Mouse (Mus musculus): ENCODE results near the gene Klk11. TPM values are rescaled to one million over a fixed set of nuclear protein-coding genes. Genes with fewer than 3 reads are reported as not detected.

Gene Klk11
- polyA plus RNA-seq, 1 experiment from 2014 or later = not detected

DNA sequence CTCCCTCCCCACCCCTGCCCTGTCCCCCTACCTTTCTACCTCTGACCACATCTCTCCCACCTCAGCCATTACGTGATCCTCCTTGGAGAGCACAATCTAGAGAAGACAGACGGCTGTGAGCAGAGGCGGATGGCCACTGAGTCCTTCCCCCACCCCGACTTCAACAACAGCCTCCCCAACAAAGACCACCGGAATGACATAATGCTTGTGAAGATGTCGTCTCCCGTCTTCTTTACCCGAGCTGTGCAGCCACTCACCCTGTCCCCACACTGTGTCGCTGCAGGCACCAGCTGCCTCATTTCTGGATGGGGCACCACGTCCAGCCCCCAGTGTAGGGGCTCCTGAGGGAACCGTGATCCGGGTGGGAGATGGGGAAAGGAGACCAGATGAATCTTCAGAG lies 3.0 kb downstream of the Klk11 start:
- H3K9ac ChIP-seq = no peak overlapping the region
- no peaks in the 10 kb centered on the region for H3K9me3 ChIP-seq (replicated peaks)
- H3K4me3 ChIP-seq = no peak overlapping the region
- 74% methylated on average over 12 of the region's 12 CpGs for WGBS
- ATAC-seq (ENCODE audit: insufficient number of reproducible peaks, low FRiP score) = no peak
- no peak overlapping the region for H3K27ac ChIP-seq (ENCODE audit: poor library complexity, severe bottlenecking)
- H3K4me2 ChIP-seq = no peak overlapping the region
- H3K4me1 ChIP-seq (replicated peaks) = 0 out of 2 replicates have a peak, but pooled peaks cover 3% of the 10 kb centered on the region
- H3K27me3 ChIP-seq (replicated peaks) = peaks cover 6% of the 10 kb centered on the region
- H3K36me3 ChIP-seq = no peaks in the 10 kb centered on the region

- H3K9ac ChIP-seq = no peak overlapping the region
- ATAC-seq (ENCODE audit: insufficient number of reproducible peaks, low FRiP score) = no peak
- 84% methylated on average over 10 of the region's 10 CpGs for WGBS
Observed at GRCm38 (mm10) chr7:43778176-43778970, 4.0 kb downstream of the Klk11 start.

DNA sequence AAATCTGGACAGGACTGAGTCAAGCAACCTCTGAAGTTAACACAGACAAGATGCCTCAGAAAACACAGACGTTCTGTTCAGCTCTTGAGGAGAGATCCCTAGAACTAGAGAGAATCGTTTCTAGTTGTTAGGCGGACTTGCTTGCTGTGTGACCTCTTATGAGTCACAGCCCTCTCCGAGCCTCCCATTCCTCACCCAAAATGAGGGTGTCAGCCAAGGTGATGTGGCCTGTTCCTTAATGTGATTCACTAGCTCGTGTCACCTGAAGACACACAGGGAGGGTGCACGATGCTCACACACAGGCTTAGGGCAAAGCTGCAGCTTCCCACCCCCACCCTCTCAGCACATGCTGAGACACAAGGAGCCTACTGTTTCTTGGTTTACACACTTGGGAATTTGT lies 5.8 kb downstream of the Klk11 start:
- Histone ChIP-seq H3K9ac (no peak overlapping the region), H3K4me1 (replicated peaks) (peaks cover 6% of the 10 kb centered on the region; the same call in 1 of the 2 replicates), H3K4me2 (no peak overlapping the region), H3K27me3 (replicated peaks) (peaks cover 27% of the 10 kb centered on the region), H3K36me3 (no peaks in the 10 kb centered on the region), H3K9me3 (replicated peaks) (no peaks in the 10 kb centered on the region), H3K4me3 (no peak overlapping the region), H3K27ac (ENCODE audit: poor library complexity, severe bottlenecking) (no peak overlapping the region)
- 50% methylated on average over 6 of the region's 6 CpGs for WGBS
- ATAC-seq (ENCODE audit: insufficient number of reproducible peaks, low FRiP score) = no peak

More at GRCm38 (mm10) chr7:43778176-43778970, 4.0 kb downstream of the Klk11 start:
- H3K27me3 ChIP-seq (replicated peaks) = peaks cover 14% of the 10 kb centered on the region
- no peak overlapping the region for H3K27ac ChIP-seq (ENCODE audit: poor library complexity, severe bottlenecking)
- H3K9me3 ChIP-seq (replicated peaks) = no peaks in the 10 kb centered on the region
- H3K4me1 ChIP-seq (replicated peaks) = peaks cover 6% of the 10 kb centered on the region; the same call in 1 of the 2 replicates
- no peak overlapping the region for H3K4me2 ChIP-seq
- H3K36me3 ChIP-seq = no peaks in the 10 kb centered on the region
- H3K4me3 ChIP-seq = no peak overlapping the region

- no peak for ATAC-seq (ENCODE audit: insufficient number of reproducible peaks, low FRiP score)
- Histone ChIP-seq H3K27ac (ENCODE audit: poor library complexity, severe bottlenecking) (no peak within 1 kb of the TSS), H3K4me1 (replicated peaks) (peaks cover 6% of the 10 kb centered on the region; the same call in 1 of the 2 replicates), H3K4me2 (no peak within 1 kb of the TSS), H3K27me3 (replicated peaks) (peaks cover 27% of the 10 kb centered on the region), H3K4me3 (no peak within 1 kb of the TSS), H3K36me3 (no peaks in the 10 kb centered on the region), H3K9ac (no peak within 1 kb of the TSS), H3K9me3 (replicated peaks) (no peaks in the 10 kb centered on the region)
- WGBS = 40% methylated on average over 5 of the region's 5 CpGs
Observed at GRCm38 (mm10) chr7:43780746-43781145, 6.3 kb downstream of the Klk11 start, which contains the start of gene Klk10. TSS of gene Klk10 (plus strand) at chr7:43781035.

DNA sequence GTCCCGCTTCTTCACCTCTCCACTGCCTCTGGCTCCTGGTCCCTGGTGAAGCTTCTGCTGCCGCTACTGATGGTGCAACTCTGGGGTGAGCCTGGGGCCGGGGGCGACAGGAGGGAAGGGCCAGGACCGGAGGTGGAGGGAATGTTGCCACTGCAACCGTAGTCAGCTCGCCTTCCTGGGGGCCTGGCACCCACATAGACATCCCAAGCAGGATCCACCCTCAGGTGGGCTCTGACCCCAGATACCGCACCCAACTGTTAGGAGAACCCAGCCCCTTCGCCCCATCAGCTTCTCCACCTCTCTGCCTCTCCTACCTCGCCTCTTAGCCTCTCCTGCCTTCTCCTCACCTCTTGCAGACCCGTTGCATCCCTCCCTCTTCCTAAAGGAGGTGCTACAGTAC lies 7.1 kb downstream of the Klk11 start:
- H3K4me1 ChIP-seq (replicated peaks) = peaks cover 6% of the 10 kb centered on the region; the same call in 1 of the 2 replicates
- no peak overlapping the region for H3K9ac ChIP-seq
- no peak overlapping the region for H3K4me3 ChIP-seq
- H3K27me3 ChIP-seq (replicated peaks) = peaks cover 27% of the 10 kb centered on the region
- no peaks in the 10 kb centered on the region for H3K36me3 ChIP-seq
- 83% methylated on average over 11 of the region's 11 CpGs for WGBS
- no peaks in the 10 kb centered on the region for H3K9me3 ChIP-seq (replicated peaks)
- H3K27ac ChIP-seq (ENCODE audit: poor library complexity, severe bottlenecking) = no peak overlapping the region
- no peak for ATAC-seq (ENCODE audit: insufficient number of reproducible peaks, low FRiP score)
- H3K4me2 ChIP-seq = no peak overlapping the region

DNA sequence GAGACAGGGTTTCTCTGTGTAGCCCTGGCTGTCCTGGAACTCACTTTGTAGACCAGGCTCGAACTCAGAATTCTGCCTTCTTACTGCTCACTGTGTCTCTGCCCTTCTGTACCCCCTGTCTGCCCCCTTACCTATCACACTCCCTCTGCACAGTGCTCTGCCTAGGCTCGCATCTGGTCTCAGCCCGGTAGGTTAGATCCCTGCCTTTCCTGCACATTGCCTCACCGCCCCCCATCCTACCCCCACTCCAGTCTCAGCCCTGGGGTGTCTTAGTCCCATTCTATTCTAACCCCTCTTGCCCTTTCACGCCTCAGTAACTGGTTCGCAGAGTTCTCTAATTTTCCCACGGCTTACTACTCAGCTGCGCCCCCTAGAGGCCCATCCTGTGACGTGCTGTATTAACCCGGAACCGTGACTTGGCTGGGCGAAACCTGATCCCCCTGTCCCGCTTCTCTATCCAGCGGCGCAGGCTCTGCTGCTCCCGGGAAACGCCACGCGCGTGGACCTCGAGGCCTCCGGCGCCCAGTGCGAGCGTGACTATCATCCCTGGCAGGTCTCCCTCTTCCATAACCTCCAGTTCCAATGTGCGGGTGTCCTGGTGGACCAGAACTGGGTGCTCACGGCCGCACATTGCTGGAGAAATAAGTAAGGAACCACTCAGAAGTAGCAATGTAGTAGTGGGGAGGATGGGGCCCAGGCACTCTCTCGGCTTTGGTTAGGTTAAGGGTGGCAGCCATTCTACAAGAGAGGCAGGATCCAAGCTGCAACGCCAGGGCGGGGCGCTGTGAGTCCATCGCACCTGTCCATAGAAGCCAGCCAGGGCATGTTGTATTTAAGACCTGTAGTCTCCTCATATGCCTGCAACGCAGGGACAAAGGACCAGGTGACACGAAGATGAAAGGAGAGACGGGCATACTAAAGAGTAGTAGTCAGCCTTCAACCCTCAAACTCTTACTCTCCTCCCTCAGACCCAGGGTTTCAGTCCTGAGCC lies 8.2 kb downstream of the Klk11 start:
- Histone ChIP-seq H3K4me1 (replicated peaks) (peaks cover 6% of the 10 kb centered on the region; the same call in 1 of the 2 replicates), H3K36me3 (no peaks in the 10 kb centered on the region), H3K27ac (ENCODE audit: poor library complexity, severe bottlenecking) (no peak overlapping the region), H3K27me3 (replicated peaks) (peaks cover 27% of the 10 kb centered on the region), H3K4me3 (peak overlapping the region; percentile 30), H3K9me3 (replicated peaks) (no peaks in the 10 kb centered on the region), H3K9ac (peak overlapping the region; percentile 45), H3K4me2 (peak overlapping the region; percentile 67)
- 11% methylated on average over 36 of the region's 36 CpGs for WGBS
- ATAC-seq (ENCODE audit: insufficient number of reproducible peaks, low FRiP score) = peak; percentile 41

DNA sequence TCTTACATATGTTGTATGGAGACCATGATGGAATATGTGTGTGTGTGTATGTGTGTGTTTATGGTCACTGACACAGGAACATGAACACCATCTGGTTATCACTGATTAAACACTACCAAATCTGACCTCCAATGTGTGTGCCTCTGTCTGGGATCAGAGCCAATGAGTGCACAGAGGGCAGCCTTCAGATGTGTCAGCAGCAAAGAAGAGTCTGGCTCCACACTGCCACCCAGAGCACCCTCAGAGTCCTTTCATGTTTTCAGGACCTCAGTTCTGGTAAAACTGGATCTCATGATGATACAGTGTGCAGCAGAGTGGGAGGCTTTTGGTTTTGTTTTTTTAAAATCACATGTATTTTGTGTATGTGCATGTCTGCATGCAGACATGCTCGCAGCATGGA lies 10.9 kb downstream of the Klk11 start:
- Histone ChIP-seq H3K4me2 (no peak overlapping the region), H3K27ac (ENCODE audit: poor library complexity, severe bottlenecking) (no peak overlapping the region), H3K4me3 (no peak overlapping the region), H3K4me1 (replicated peaks) (peaks cover 6% of the 10 kb centered on the region; the same call in 1 of the 2 replicates), H3K9me3 (replicated peaks) (no peaks in the 10 kb centered on the region), H3K36me3 (no peaks in the 10 kb centered on the region), H3K9ac (no peak overlapping the region), H3K27me3 (replicated peaks) (peaks cover 27% of the 10 kb centered on the region)
- 84% methylated on average over 1 of the region's 1 CpGs for WGBS
- no peak for ATAC-seq (ENCODE audit: insufficient number of reproducible peaks, low FRiP score)

- no peaks in the 10 kb centered on the region for H3K4me1 ChIP-seq (replicated peaks)
- no peak for ATAC-seq (ENCODE audit: insufficient number of reproducible peaks, low FRiP score)
- peaks cover 16% of the 10 kb centered on the region for H3K27me3 ChIP-seq (replicated peaks)
Observed at GRCm38 (mm10) chr7:43788096-43788495, 13.7 kb downstream of the Klk11 start.

GRCm38 (mm10) chr7:43789295-43789694 lies 14.9 kb downstream of the Klk11 start:
- no peak for ATAC-seq (ENCODE audit: insufficient number of reproducible peaks, low FRiP score)
- Histone ChIP-seq H3K4me2 (no peak overlapping the region), H3K4me1 (replicated peaks) (no peaks in the 10 kb centered on the region), H3K27me3 (replicated peaks) (peaks cover 10% of the 10 kb centered on the region), H3K27ac (ENCODE audit: poor library complexity, severe bottlenecking) (no peak overlapping the region), H3K4me3 (no peak overlapping the region), H3K36me3 (no peaks in the 10 kb centered on the region), H3K9ac (no peak overlapping the region), H3K9me3 (replicated peaks) (no peaks in the 10 kb centered on the region)
- WGBS = 63% methylated on average over 2 of the region's 2 CpGs

More at GRCm38 (mm10) chr7:43788096-43788495, 13.7 kb downstream of the Klk11 start:
- H3K27ac ChIP-seq (ENCODE audit: poor library complexity, severe bottlenecking) = no peak overlapping the region
- H3K9ac ChIP-seq = no peak overlapping the region
- no peaks in the 10 kb centered on the region for H3K36me3 ChIP-seq
- no peak overlapping the region for H3K4me2 ChIP-seq
- WGBS = 60% methylated on average over 3 of the region's 3 CpGs
- no peak overlapping the region for H3K4me3 ChIP-seq
- H3K9me3 ChIP-seq (replicated peaks) = no peaks in the 10 kb centered on the region

- H3K9ac ChIP-seq = no peak within 1 kb of the TSS
- H3K4me3 ChIP-seq = no peak within 1 kb of the TSS
- H3K27me3 ChIP-seq (replicated peaks) = peaks cover 29% of the 10 kb centered on the region
- 63% methylated on average over 7 of the region's 7 CpGs for WGBS
- H3K36me3 ChIP-seq = no peaks in the 10 kb centered on the region
- H3K9me3 ChIP-seq (replicated peaks) = no peaks in the 10 kb centered on the region
- peaks cover 7% of the 10 kb centered on the region for H3K4me1 ChIP-seq (replicated peaks)
- no peak within 1 kb of the TSS for H3K27ac ChIP-seq (ENCODE audit: poor library complexity, severe bottlenecking)
- no peak for ATAC-seq (ENCODE audit: insufficient number of reproducible peaks, low FRiP score)
- no peak within 1 kb of the TSS for H3K4me2 ChIP-seq
Observed at GRCm38 (mm10) chr7:43791591-43791990, 17.2 kb downstream of the Klk11 start, which contains the start of gene Klk9. TSS of gene Klk9 (plus strand) at chr7:43791891.

- Histone ChIP-seq H3K9me3 (replicated peaks) (no peaks in the 10 kb centered on the region), H3K4me2 (peak overlapping the region; percentile 89), H3K4me3 (peak overlapping the region; percentile 64), H3K27ac (ENCODE audit: poor library complexity, severe bottlenecking) (no peak overlapping the region), H3K36me3 (no peaks in the 10 kb centered on the region), H3K9ac (no peak overlapping the region), H3K27me3 (replicated peaks) (peaks cover 55% of the 10 kb centered on the region), H3K4me1 (replicated peaks) (peaks cover 17% of the 10 kb centered on the region)
- WGBS = 11% methylated on average over 8 of the region's 8 CpGs
- no peak for ATAC-seq (ENCODE audit: insufficient number of reproducible peaks, low FRiP score)
Observed at GRCm38 (mm10) chr7:43796355-43796754, 22.0 kb downstream of the Klk11 start.

Measured in heart, embryonic 12.5 days (tissue).